ENCODE assay signal across 9 mouse cellular contexts in the genomic region with DNA sequence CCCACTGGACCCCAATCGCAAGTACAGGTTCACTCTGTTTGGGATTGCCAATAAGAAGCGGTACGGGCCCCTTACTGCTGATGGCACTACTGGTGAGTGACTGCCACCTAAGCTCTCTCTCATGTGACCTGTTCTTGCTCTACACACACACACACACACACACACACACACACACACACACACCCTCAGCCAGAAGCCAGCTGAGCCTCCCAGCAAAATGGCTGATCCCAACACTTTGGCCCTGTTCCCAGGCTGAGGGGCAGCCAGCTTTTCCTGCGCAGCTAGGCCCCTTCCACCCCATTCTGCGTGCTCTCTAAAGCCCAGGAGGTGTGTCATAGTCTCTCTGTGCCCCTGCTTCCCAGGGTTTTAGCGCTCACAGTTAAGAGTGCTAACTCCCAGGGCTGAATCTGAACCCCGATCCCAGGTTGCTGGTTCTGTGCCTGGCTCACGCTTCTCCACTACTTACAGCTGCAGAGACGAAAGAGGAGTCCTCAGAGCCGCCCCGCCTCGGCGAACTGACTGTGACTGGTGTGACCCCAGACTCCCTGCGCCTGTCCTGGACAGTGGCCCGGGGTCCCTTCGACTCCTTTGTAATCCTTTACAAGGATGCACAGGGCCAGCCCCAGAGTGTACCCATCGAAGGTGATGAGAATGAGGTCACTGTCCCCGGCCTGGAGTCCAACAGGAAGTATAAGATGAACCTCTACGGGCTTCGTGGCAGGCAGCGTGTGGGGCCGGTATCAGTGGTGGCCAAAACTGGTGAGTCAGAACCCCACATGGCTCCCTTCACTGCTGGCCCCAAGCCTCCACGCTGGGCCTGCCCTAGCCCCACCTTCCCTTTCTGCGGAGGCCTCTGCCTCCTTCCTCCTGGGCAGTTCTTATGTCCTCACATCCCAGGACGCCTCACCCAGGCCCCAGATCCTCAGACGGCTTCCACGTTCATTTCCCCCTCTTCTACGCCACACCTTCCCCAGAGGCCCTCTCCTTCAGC. TPM values are rescaled to one million over a fixed set of nuclear protein-coding genes. Genes with fewer than 3 reads are reported as not detected.
DNase-seq lines count a peak whose midpoint lies in the region; ATAC-seq and TF ChIP-seq lines count a peak whose summit lies in the region.
"Had no signal": no experiment of that assay in that cellular context is flagged by ENCODE, and none has a peak within 500 bp of the region (broad histone marks: within the 10 kb centered on the region; RNA-seq: fewer than 3 reads in every experiment).

No protein-coding gene starts in this region.

- H3K4me3 ChIP-seq in liver, adult 2 months (ENCODE audit: insufficient read depth, low read depth, low read length): no peak overlapping the region
- H3K4me3 ChIP-seq in liver, embryonic 11.5 days (ENCODE audit: low read depth, low read length): no peak overlapping the region
- no peak overlapping the region for H3K4me3 ChIP-seq in brown adipose tissue, adult 24 weeks (ENCODE audit: insufficient read depth, low read depth, low read length)
- H3K4me3 ChIP-seq: neural tube, embryonic 12.5 days had no signal

- no peak for TF ChIP-seq POLR2A in liver, adult 2 months (IDR thresholded peaks at IDR 0.05; ENCODE audit: extremely low read depth, insufficient read depth, low read length)

- H3K27me3 ChIP-seq in liver, adult 2 months (ENCODE audit: control insufficient read depth, insufficient read depth, low read length): no peaks in the 10 kb centered on the region
- H3K27me3 ChIP-seq in liver, embryonic 11.5 days (replicated peaks; ENCODE audit: control insufficient read depth, insufficient read depth, low read length): peaks cover 11% of the 10 kb centered on the region

- WGBS in liver, adult 2 months: 75% methylated on average over 28 of the region's 28 CpGs
- 70% methylated on average over 28 of the region's 28 CpGs for WGBS in liver, embryonic 11.5 days

- no peak for ATAC-seq in liver, embryonic 11.5 days (replicated peaks; ENCODE audit: low FRiP score)

- H3K79me2 ChIP-seq in liver, adult 2 months (ENCODE audit: control insufficient read depth, insufficient read depth, low read length): no peaks in the 10 kb centered on the region

- no peak overlapping the region for H3K9ac ChIP-seq in liver, adult 2 months (ENCODE audit: low read depth, low read length)
- no peak overlapping the region for H3K9ac ChIP-seq in liver, embryonic 11.5 days (ENCODE audit: low read depth, low read length)
- H3K9ac ChIP-seq: neural tube, embryonic 12.5 days had no signal

- H3K4me2 ChIP-seq in liver, embryonic 11.5 days: no peak overlapping the region
- H3K4me2 ChIP-seq: neural tube, embryonic 12.5 days had no signal

- 0 out of 2 replicates have a peak overlapping the region, but pooled peaks have one; percentile 6 for H3K27ac ChIP-seq in liver, adult 2 months (replicated peaks; ENCODE audit: insufficient read depth, low read depth, low read length)
- H3K27ac ChIP-seq in liver, embryonic 11.5 days (ENCODE audit: low read depth, low read length): no peak overlapping the region
- H3K27ac ChIP-seq in brown adipose tissue, adult 24 weeks (replicated peaks; ENCODE audit: low read depth, low read length): peak overlapping the region; percentile 40
- H3K27ac ChIP-seq: neural tube, embryonic 12.5 days had no signal

- H3K9me3 ChIP-seq in liver, embryonic 11.5 days (ENCODE audit: control insufficient read depth, low read length): no peaks in the 10 kb centered on the region
- H3K9me3 ChIP-seq: neural tube, embryonic 12.5 days had no signal

- no peaks in the 10 kb centered on the region for H3K36me3 ChIP-seq in liver, adult 2 months (ENCODE audit: control insufficient read depth, insufficient read depth, low read length)
- H3K36me3 ChIP-seq in liver, embryonic 11.5 days (ENCODE audit: control insufficient read depth, insufficient read depth, low read length): no peaks in the 10 kb centered on the region
- H3K36me3 ChIP-seq: neural tube, embryonic 12.5 days had no signal

- no peak for TF ChIP-seq CTCF in liver, adult 2 months (IDR thresholded peaks at IDR 0.05; ENCODE audit: low read depth, low read length)

- no peak for DNase-seq in liver, adult 2 months (ENCODE audit: extremely low read depth, low read depth, low spot score)
- DNase-seq in liver, embryonic 11.5 days (ENCODE audit: low spot score): no peak
- peak; percentile 78 to 88 for DNase-seq in gastrocnemius, postnatal 4 days (ENCODE audit: low spot score in 2 of 2)
- peak; percentile 74 for DNase-seq in lung, postnatal 14 days
- no peak for DNase-seq in thymus, postnatal 4 days
- DNase-seq in embryo, embryonic 9.5 days (ENCODE audit: extremely low spot score): no peak

- H3K4me1 ChIP-seq in liver, adult 2 months (ENCODE audit: control insufficient read depth, insufficient read depth, low read length): no peaks in the 10 kb centered on the region
- H3K4me1 ChIP-seq in liver, embryonic 11.5 days (replicated peaks; ENCODE audit: control insufficient read depth, insufficient read depth, low read length): no peaks in the 10 kb centered on the region
- peaks cover 33% of the 10 kb centered on the region for H3K4me1 ChIP-seq in brown adipose tissue, adult 24 weeks (ENCODE audit: control insufficient read depth, insufficient read depth, insufficient read length, low read length)
- H3K4me1 ChIP-seq: neural tube, embryonic 12.5 days had no signal

RNA-seq across cellular contexts. Expression of gene Tnxb, which starts 15.1 kb away (rescaled TPM):
- 3.6 and 5.6 TPM in 2 replicates for total RNA-seq in liver, adult 2 months (2014; rRNA removed)
- polyA plus RNA-seq in liver, adult 2 months (2012; rRNA removed): 2.4 and 3.5 TPM in 2 replicates
- polyA plus RNA-seq in liver, embryonic 11.5 days (2014; fragmentation: Nextera tagmentation; extraction: Ambion mirVana): 0.10 TPM in 1 of 2 replicates, not detected in the other
- polyA plus RNA-seq in brown adipose tissue, adult 24 weeks (2012; ENCODE audit: insufficient read depth, insufficient read length, missing spikeins): 9.7 and 10.1 TPM in 2 replicates
- 100 to 1,000 TPM; 197 to 232 TPM for total RNA-seq in gastrocnemius, postnatal 4 days (2021)
- polyA plus RNA-seq: embryonic facial prominence, embryonic 11.5 days had no signal

RNA-seq across cellular contexts. Expression of gene Atf6b, which starts 38.5 kb away (rescaled TPM):
- total RNA-seq in liver, adult 2 months (2014; rRNA removed): 4.4 and 6.6 TPM in 2 replicates
- 29.8 and 34.6 TPM in 2 replicates for polyA plus RNA-seq in liver, adult 2 months (2012; rRNA removed)
- polyA plus RNA-seq in liver, embryonic 11.5 days (2014; fragmentation: Nextera tagmentation; extraction: Ambion mirVana): 39.9 and 48.5 TPM in 2 replicates
- 16.2 and 17.1 TPM in 2 replicates for polyA plus RNA-seq in brown adipose tissue, adult 24 weeks (2012; ENCODE audit: insufficient read depth, insufficient read length, missing spikeins)
- total RNA-seq in gastrocnemius, postnatal 4 days (2021): 10 to 100 TPM; 20.1 to 22.5 TPM

RNA-seq across cellular contexts. Expression of gene Fkbpl, which starts 40.9 kb away (rescaled TPM):
- 4.2 and 5.3 TPM in 2 replicates for total RNA-seq in liver, adult 2 months (2014; rRNA removed)
- 2.0 and 3.0 TPM in 2 replicates for polyA plus RNA-seq in liver, adult 2 months (2012; rRNA removed)
- 9.5 and 9.7 TPM in 2 replicates for polyA plus RNA-seq in liver, embryonic 11.5 days (2014; fragmentation: Nextera tagmentation; extraction: Ambion mirVana)
- polyA plus RNA-seq in brown adipose tissue, adult 24 weeks (2012; ENCODE audit: insufficient read depth, insufficient read length, missing spikeins): 11.1 and 26.4 TPM in 2 replicates
- 1 to 10 TPM; 8.1 to 8.3 TPM for total RNA-seq in gastrocnemius, postnatal 4 days (2021)

RNA-seq across cellular contexts. Expression of gene Prrt1, which starts 56.1 kb away (rescaled TPM):
- not detected in 2 replicates for total RNA-seq in liver, adult 2 months (2014; rRNA removed)
- polyA plus RNA-seq in liver, adult 2 months (2012; rRNA removed): 0.32 and 0.39 TPM in 2 replicates
- not detected in 2 replicates for polyA plus RNA-seq in liver, embryonic 11.5 days (2014; fragmentation: Nextera tagmentation; extraction: Ambion mirVana)
- not detected in 2 replicates for polyA plus RNA-seq in brown adipose tissue, adult 24 weeks (2012; ENCODE audit: insufficient read depth, insufficient read length, missing spikeins)
- under 1 TPM; 0.34 to 0.76 TPM for total RNA-seq in gastrocnemius, postnatal 4 days (2021)

RNA-seq across cellular contexts. Expression of gene Ppt2, which starts 57.1 kb away (rescaled TPM):
- total RNA-seq in liver, adult 2 months (2014; rRNA removed): 22.5 and 28.5 TPM in 2 replicates
- polyA plus RNA-seq in liver, adult 2 months (2012; rRNA removed): 38.5 and 46.7 TPM in 2 replicates
- 23.1 and 25.8 TPM in 2 replicates for polyA plus RNA-seq in liver, embryonic 11.5 days (2014; fragmentation: Nextera tagmentation; extraction: Ambion mirVana)
- 30.2 and 32.3 TPM in 2 replicates for polyA plus RNA-seq in brown adipose tissue, adult 24 weeks (2012; ENCODE audit: insufficient read depth, insufficient read length, missing spikeins)
- total RNA-seq in gastrocnemius, postnatal 4 days (2021): 10 to 100 TPM; 35.9 to 44.8 TPM

Comparison
In these comparisons a context has a peak if more than half of its experiments do, and no peak if none do; other contexts are left out.
1. DNase-seq: peak in gastrocnemius, postnatal 4 days (2 of 2) and lung, postnatal 14 days (single experiment); none in liver, adult 2 months (single experiment), liver, embryonic 11.5 days (single experiment), thymus, postnatal 4 days (single experiment) and embryo, embryonic 9.5 days (single experiment).